Mouse (Mus musculus) MEL (cell line): Measurements from ENCODE around the gene Gpatch3.

Experiments
- CHD2 ChIP-seq: IDR thresholded peaks from 2 replicates; pipeline ENCODE4 v1.6.1; 2011; ENCODE audit warnings: low read length, improper control_type of control experiment
- POLR2A ChIP-seq, 2 experiments: IDR thresholded peaks; 2 replicates each; pipeline ENCODE4 v1.6.1; 2011 to 2012; ENCODE audit warnings: low read length in 2 of 2, mild to moderate bottlenecking in 2 of 2, control low read depth in 1 of 2, improper control_type of control experiment in 1 of 2, low read depth in 1 of 2, moderate library complexity in 1 of 2; ENCODE audit not compliant: control insufficient read depth in 1 of 2, insufficient read depth in 1 of 2, poor library complexity in 1 of 2
- POLR2AphosphoS5 ChIP-seq: IDR thresholded peaks from 2 replicates; pipeline ENCODE4 v1.6.1; 2012; ENCODE audit warnings: low read depth, borderline replicate concordance, mild to moderate bottlenecking, inconsistent platforms, low read length, moderate library complexity, mixed read lengths
- SIN3A ChIP-seq: IDR thresholded peaks from 2 replicates; pipeline ENCODE4 v1.6.1; 2012; ENCODE audit warnings: low read length, improper control_type of control experiment, inconsistent platforms
- TCF12 ChIP-seq: IDR thresholded peaks from 2 replicates; pipeline ENCODE4 v1.6.1; 2014; ENCODE audit warnings: low read depth, mild to moderate bottlenecking, inconsistent platforms, low read length, improper control_type of control experiment, moderate library complexity
- ZKSCAN1 ChIP-seq: IDR thresholded peaks from 2 replicates; pipeline ENCODE4 v1.6.1; 2012; ENCODE audit warnings: low read depth, mild to moderate bottlenecking, inconsistent platforms, low read length, improper control_type of control experiment, moderate library complexity
- ZMIZ1 ChIP-seq: IDR thresholded peaks from 2 replicates; pipeline ENCODE4 v1.6.1; 2012; ENCODE audit warnings: low read depth, mild to moderate bottlenecking, inconsistent platforms, low read length, improper control_type of control experiment, moderate library complexity

GRCm38 (mm10) chr4:133545272-133546231 is 29.0 kb upstream of the Gpatch3 start, which contains the start of gene Nudc:
- peak; percentile 85; the same call in 1 of the 2 replicates for TF ChIP-seq SIN3A
- 0 out of 2 replicates have a peak, but pooled peaks have one; percentile 43 for TF ChIP-seq TCF12
- TF ChIP-seq POLR2A (IDR thresholded peaks at IDR 0.05; ENCODE audit: control insufficient read depth in 1 of 2, insufficient read depth in 1 of 2, low read depth in 1 of 2, low read length in 2 of 2, poor library complexity in 1 of 2), result peak; percentile 81 to 95
- no peak for TF ChIP-seq POLR2AphosphoS5
- TF ChIP-seq CHD2, result no peak
- TF ChIP-seq ZMIZ1, result peak; percentile 79
- no peak for TF ChIP-seq ZKSCAN1
